Mouse (Mus musculus) embryonic fibroblast, embryonic 13.5 days (primary cell): ENCODE measurements at regions not wholly inside any gene's neighbourhood (a gene's known extent, or its start where the extent isn't known, plus 50 kb on each side); places are given as distances from the start of the nearest gene placed in this dataset.

Experiments
- H3K27ac ChIP-seq: 2 replicates; pipeline ENCODE4 v1.5.1; 2012; ENCODE audit warnings: low read length, control low read depth, inconsistent platforms; ENCODE audit not compliant: insufficient read depth
- H3K4me1 ChIP-seq: 2 replicates; pipeline ENCODE4 v1.6.1; 2011; ENCODE audit warnings: low read length; ENCODE audit not compliant: control insufficient read depth, insufficient read depth
- H3K4me3 ChIP-seq: 2 replicates; pipeline ENCODE4 v1.5.1; 2011; ENCODE audit warnings: mild to moderate bottlenecking, control low read depth, low read length; ENCODE audit not compliant: insufficient read depth
- CTCF ChIP-seq: IDR thresholded peaks from 2 replicates; pipeline ENCODE4 v1.5.1; 2011; ENCODE audit warnings: mild to moderate bottlenecking, control low read depth, low read length, moderate library complexity, borderline replicate concordance; ENCODE audit not compliant: insufficient read depth
- POLR2A ChIP-seq: IDR thresholded peaks from 2 replicates; pipeline ENCODE4 v1.6.1; 2011; ENCODE audit warnings: low read depth, mild to moderate bottlenecking, control low read depth, low read length, moderate library complexity

DNA sequence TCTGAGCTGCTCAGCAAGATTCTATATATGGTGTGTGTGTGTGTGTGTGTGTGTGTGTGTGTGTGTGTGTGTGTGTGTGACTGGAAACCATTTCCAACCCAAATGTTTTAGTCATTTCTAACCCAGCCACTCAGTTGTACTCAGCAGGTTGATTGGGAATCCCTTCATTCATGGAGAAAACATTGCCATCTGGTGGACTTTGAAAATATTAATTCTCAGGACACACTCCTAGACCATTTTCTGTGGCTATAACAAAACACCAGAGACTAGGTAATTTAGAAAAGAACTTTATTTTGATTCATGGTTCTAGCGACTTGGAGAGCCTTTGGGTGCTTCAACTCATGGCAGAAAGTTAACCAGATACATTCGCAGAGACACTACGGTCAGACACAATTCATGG is 62.2 kb upstream of the Vash1 start:
- no peak overlapping the region for H3K27ac ChIP-seq
- no peaks in the 10 kb centered on the region for H3K4me1 ChIP-seq
- no peak for TF ChIP-seq POLR2A
- no peak for TF ChIP-seq CTCF
- no peak overlapping the region for H3K4me3 ChIP-seq

DNA sequence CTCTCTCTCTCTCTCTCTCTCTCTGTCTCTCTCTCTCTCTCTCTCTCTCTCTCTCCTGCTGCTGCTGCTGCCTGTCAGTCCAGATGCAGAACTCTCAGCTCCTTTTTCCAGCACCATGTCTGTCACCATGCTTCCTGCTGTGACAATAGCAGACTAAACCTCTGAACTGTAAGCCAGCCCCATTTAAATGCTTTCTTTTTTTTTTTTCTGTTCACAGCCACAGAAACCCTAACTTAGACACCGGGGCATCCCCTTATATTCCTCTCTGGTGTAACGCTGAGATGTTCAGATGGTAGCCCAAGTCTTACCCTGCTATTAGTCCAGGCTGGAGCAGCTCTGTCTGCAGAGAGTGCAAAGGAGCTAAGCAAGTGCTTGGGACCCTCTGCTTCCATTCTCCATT is 54.3 kb upstream of the Vash1 start:
- Histone ChIP-seq H3K4me3 (no peak overlapping the region), H3K27ac (no peak overlapping the region), H3K4me1 (no peaks in the 10 kb centered on the region)
- TF ChIP-seq CTCF = no peak
- no peak for TF ChIP-seq POLR2A

DNA sequence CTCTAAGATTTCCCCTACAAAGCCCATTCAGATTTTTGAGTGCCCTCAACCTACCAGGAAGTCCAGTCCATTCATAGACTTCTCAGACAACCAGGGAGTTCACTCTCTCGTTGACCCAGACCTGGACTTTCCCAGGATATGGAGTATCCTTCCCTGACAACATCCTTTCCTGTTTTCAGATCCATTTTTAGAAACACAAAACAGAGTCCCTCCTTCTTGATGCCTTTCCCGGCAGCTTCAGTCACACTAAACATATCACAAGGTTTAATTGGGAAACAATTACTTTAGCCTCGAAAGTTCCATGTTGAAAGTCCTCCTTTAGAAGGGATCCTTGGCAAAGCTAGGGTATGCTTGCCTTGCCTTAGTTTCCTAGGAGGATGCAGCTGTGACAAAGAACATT is 51.8 kb upstream of the Vash1 start:
- Histone ChIP-seq H3K27ac (no peak overlapping the region), H3K4me3 (no peak overlapping the region), H3K4me1 (no peaks in the 10 kb centered on the region)
- TF ChIP-seq CTCF (no peak), POLR2A (no peak)

GRCm38 (mm10) chr12:86628050-86628782 is 50.3 kb upstream of the Vash1 start:
- Histone ChIP-seq H3K27ac (no peak overlapping the region), H3K4me1 (no peaks in the 10 kb centered on the region), H3K4me3 (no peak overlapping the region)
- TF ChIP-seq CTCF (no peak), POLR2A (no peak)
